Mouse (Mus musculus) liver (tissue): ENCODE results near the gene Il1rn.

ENCODE experiments used
- DNase-seq: peaks from one replicate; pipeline ENCODE4 v3.0.0-alpha.2; 2020; ENCODE audit warnings: mixed read lengths

Gene Il1rn

GRCm38 (mm10) chr2:24382456-24383230 is 46.0 kb downstream of the Il1rn start:
- DNase-seq: no peak

- DNase-seq: no peak
These were observed 47.0 kb downstream of the Il1rn start for GRCm38 (mm10) chr2:24383636-24384035.

GRCm38 (mm10) chr2:24384393-24384792 is 47.7 kb downstream of the Il1rn start:
- no peak for DNase-seq

GRCm38 (mm10) chr2:24385111-24385961 is 48.7 kb downstream of the Il1rn start:
- DNase-seq: peak; percentile 85

GRCm38 (mm10) chr2:24386158-24386963 is 49.7 kb downstream of the Il1rn start:
- peak; percentile 62 for DNase-seq

- peak; percentile 36 for DNase-seq
These were observed 50.3 kb downstream of the Il1rn start for GRCm38 (mm10) chr2:24386964-24387320.

- DNase-seq: no peak
These were observed 51.0 kb downstream of the Il1rn start for GRCm38 (mm10) chr2:24387361-24388283.

GRCm38 (mm10) chr2:24393251-24393650 is 56.6 kb downstream of the Il1rn start:
- no peak for DNase-seq

GRCm38 (mm10) chr2:24397115-24397514 is 60.5 kb downstream of the Il1rn start:
- no peak for DNase-seq

GRCm38 (mm10) chr2:24400711-24401110 is 64.1 kb downstream of the Il1rn start:
- no peak for DNase-seq
